Mouse (Mus musculus) ES-Bruce4 (cell line): ENCODE data around the gene Paf1.

Experiments
- CTCF ChIP-seq: IDR thresholded peaks from one replicate; pipeline ENCODE4 v1.8.1; 2011; ENCODE audit warnings: low read depth, low read length
- EP300 ChIP-seq: IDR thresholded peaks from 2 replicates; pipeline ENCODE4 v1.6.1; 2011; ENCODE audit warnings: low read depth, low read length; ENCODE audit not compliant: insufficient read depth
- POLR2A ChIP-seq: IDR thresholded peaks from one replicate; pipeline ENCODE4 v1.8.1; 2011; ENCODE audit warnings: low read length; ENCODE audit not compliant: insufficient read depth

- TF ChIP-seq POLR2A (no peak), EP300 (no peak), CTCF (no peak)
Measured at GRCm38 (mm10) chr7:28351676-28352191, 41.0 kb upstream of the Paf1 start.
